Mouse (Mus musculus) midbrain, postnatal 0 days (tissue): ENCODE measurements at regions not wholly inside any gene's neighbourhood (a gene's known extent, or its start where the extent isn't known, plus 50 kb on each side); places are given as distances from the start of the nearest gene placed in this dataset.

ENCODE experiments used
- ATAC-seq: fragments of 200-750 bp; cut with Nextera tagmentation; 2 replicates; pipeline ENCODE4 v1.8.0; 2017; ENCODE audit warnings: moderate number of reproducible peaks, mild to moderate bottlenecking, moderate TSS enrichment, moderate library complexity; ENCODE audit not compliant: low FRiP score
- DNase-seq: peaks from one replicate; pipeline ENCODE4 v3.0.0-alpha.2; 2015; ENCODE audit warnings: low spot score
- H3K27ac ChIP-seq: fragments of 300-500 bp; sonication (generic); 2 replicates; pipeline ENCODE4 v1.5.1; 2014; ENCODE audit warnings: low read depth, mild to moderate bottlenecking, low read length, mixed read lengths
- H3K27me3 ChIP-seq: fragments of 300-500 bp; sonication (generic); 2 replicates; pipeline ENCODE4 v1.6.1; 2014; ENCODE audit warnings: low read length, control low read depth, mixed read lengths; ENCODE audit not compliant: insufficient read depth
- H3K36me3 ChIP-seq: fragments of 300-500 bp; sonication (generic); 2 replicates; pipeline ENCODE4 v1.6.1; 2014; ENCODE audit warnings: low read length, control low read depth, mixed read lengths; ENCODE audit not compliant: insufficient read depth
- H3K4me1 ChIP-seq: fragments of 300-500 bp; sonication (generic); 2 replicates; pipeline ENCODE4 v1.6.1; 2014; ENCODE audit warnings: mild to moderate bottlenecking, control low read depth, antibody characterized with exemption, low read length, mixed read lengths; ENCODE audit not compliant: insufficient read depth
- H3K4me2 ChIP-seq: fragments of 300-500 bp; sonication (generic); 2 replicates; pipeline ENCODE4 v1.6.1; 2014; ENCODE audit warnings: low read depth, mild to moderate bottlenecking, low read length, mixed read lengths; ENCODE audit not compliant: poor library complexity, severe bottlenecking
- H3K4me3 ChIP-seq: fragments of 300-500 bp; sonication (generic); 2 replicates; pipeline ENCODE4 v1.5.1; 2014; ENCODE audit warnings: low read depth, mild to moderate bottlenecking, low read length, moderate library complexity
- H3K9ac ChIP-seq: fragments of 300-500 bp; sonication (generic); replicated peaks from 2 replicates; pipeline ENCODE4 v1.6.1; 2014; ENCODE audit warnings: mild to moderate bottlenecking, low read length, moderate library complexity, mixed read lengths; ENCODE audit not compliant: poor library complexity, severe bottlenecking
- H3K9me3 ChIP-seq: fragments of 300-500 bp; sonication (generic); 2 replicates; pipeline ENCODE4 v1.6.1; 2016; ENCODE audit warnings: low read length, control low read depth
- CTCF ChIP-seq: IDR thresholded peaks from 2 replicates; pipeline ENCODE4 v1.5.1; 2016; ENCODE audit warnings: antibody characterized with exemption, mild to moderate bottlenecking
- WGBS: fragments of 180-500 bp; shearing (Covaris S2); extraction: QIAGEN DNeasy Blood & Tissue Kit; methylation state at CpG from one replicate; pipeline ENCODE4 v1.1.7; 2014; 5-methylcytosine and 5-hydroxymethylcytosine counted together

DNA sequence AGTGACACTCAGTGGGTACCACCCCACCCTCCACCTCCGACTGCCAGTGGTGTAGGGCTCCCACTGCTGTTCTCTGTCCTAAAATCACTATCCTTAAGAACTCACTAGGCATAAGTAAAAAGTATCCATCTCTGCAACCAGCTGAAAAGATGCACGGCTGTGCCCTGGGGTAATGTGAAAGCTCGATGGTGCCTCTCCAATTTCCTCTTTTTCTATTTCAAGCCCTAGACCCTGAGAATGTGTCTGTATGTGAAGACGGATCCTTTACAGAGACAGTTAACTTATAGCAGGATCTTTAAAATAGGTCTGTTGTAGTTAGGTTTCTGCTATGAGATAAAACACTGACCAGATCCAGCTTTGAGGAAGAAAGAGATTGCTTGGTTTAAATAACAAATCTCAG lies 149.1 kb upstream of the Thbs1 start:
- H3K36me3 ChIP-seq, result no peaks in the 10 kb centered on the region
- no peak overlapping the region for H3K27ac ChIP-seq
- H3K9ac ChIP-seq, result no peak overlapping the region
- H3K4me2 ChIP-seq, result no peak overlapping the region
- H3K9me3 ChIP-seq, result no peaks in the 10 kb centered on the region; the same call in 1 of the 2 replicates
- no peak overlapping the region for H3K4me3 ChIP-seq
- DNase-seq (no peak), ATAC-seq (no peak)
- no peaks in the 10 kb centered on the region for H3K4me1 ChIP-seq
- TF ChIP-seq CTCF, result no peak
- no peaks in the 10 kb centered on the region for H3K27me3 ChIP-seq
- 77% methylated on average over 4 of the region's 4 CpGs for WGBS

DNA sequence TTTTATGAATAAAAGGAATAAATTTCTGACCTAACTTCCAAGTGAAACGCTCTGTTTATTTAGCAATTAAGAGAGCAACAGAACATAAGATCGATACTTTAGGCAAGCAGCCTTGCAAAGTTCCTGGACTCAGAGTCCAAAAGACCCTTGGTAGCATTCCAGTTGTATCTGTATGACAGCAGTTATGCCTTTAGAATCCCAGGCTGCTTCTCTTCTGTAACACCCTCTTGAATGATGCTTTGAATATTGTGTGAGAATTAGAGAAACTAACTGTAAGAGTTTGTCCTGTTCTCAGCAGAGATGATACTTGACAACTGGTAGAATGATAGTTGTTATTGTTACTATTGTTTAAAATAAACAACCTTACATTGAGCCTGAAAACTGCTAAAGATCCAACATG lies 148.2 kb upstream of the Thbs1 start:
- 85% methylated on average over 2 of the region's 2 CpGs for WGBS
- TF ChIP-seq CTCF, result no peak

DNA sequence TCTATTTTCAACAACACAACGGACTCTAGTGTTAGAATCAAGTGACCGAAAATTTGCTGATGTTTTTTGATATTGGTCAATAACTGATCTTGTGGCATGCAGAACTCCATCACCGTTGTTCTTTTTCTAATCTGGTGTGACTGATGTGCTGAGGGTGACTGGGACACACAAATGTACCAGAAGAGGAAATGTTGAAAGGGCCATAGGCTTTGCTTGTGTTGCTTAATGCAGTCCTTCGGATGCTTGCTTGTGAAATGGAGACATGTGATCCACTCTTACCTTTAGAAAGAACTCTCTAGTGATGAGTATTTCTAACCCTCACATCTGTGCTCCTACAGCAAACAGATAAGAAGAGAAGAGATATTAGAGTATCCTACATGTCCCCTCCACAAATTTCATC lies 145.9 kb upstream of the Thbs1 start:
- whole genome bisulfite sequencing, result 96% methylated on average over 4 of the region's 4 CpGs
- H3K27me3 ChIP-seq, result no peaks in the 10 kb centered on the region
- no peak overlapping the region for H3K4me3 ChIP-seq
- H3K4me1 ChIP-seq, result no peaks in the 10 kb centered on the region
- no peaks in the 10 kb centered on the region for H3K36me3 ChIP-seq
- no peak overlapping the region for H3K27ac ChIP-seq
- H3K9ac ChIP-seq, result no peak overlapping the region
- DNase-seq (no peak), ATAC-seq (no peak)
- H3K9me3 ChIP-seq, result no peaks in the 10 kb centered on the region; the same call in 1 of the 2 replicates
- no peak for TF ChIP-seq CTCF
- no peak overlapping the region for H3K4me2 ChIP-seq

More for the DNA sequence above, 148.2 kb upstream of the Thbs1 start:
- no peaks in the 10 kb centered on the region; the same call in 1 of the 2 replicates for H3K9me3 ChIP-seq
- no peak for ATAC-seq
- no peak overlapping the region for H3K27ac ChIP-seq
- H3K9ac ChIP-seq, result no peak overlapping the region
- no peaks in the 10 kb centered on the region for H3K36me3 ChIP-seq
- H3K4me3 ChIP-seq, result no peak overlapping the region
- DNase-seq, result no peak
- no peaks in the 10 kb centered on the region for H3K27me3 ChIP-seq
- no peak overlapping the region for H3K4me2 ChIP-seq
- no peaks in the 10 kb centered on the region for H3K4me1 ChIP-seq

DNA sequence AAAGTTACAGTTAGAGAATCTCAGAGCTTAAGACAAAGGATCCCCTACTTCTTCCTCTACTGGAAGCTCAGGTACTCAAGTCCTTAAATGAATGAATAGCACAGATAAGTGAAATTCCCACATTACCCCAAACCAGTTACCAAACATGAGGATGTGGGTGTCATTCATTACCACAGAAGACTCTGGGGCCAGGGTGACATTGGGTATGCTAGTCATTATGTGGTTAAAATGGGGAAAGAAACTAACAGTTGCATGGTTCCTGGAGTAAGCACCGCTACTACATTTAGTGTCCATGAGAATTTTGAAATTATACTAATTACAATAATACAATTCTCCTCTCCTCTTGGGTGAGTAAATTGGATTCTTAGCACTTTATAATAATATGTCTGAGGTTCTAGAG lies 142.9 kb upstream of the Thbs1 start:
- H3K9ac ChIP-seq, result no peak overlapping the region
- H3K4me1 ChIP-seq, result no peaks in the 10 kb centered on the region
- no peak for TF ChIP-seq CTCF
- no peaks in the 10 kb centered on the region; the same call in 1 of the 2 replicates for H3K9me3 ChIP-seq
- no peaks in the 10 kb centered on the region for H3K36me3 ChIP-seq
- ATAC-seq, result no peak
- no peak overlapping the region for H3K4me2 ChIP-seq
- DNase-seq, result no peak
- no peak overlapping the region for H3K4me3 ChIP-seq
- H3K27me3 ChIP-seq, result no peaks in the 10 kb centered on the region
- no peak overlapping the region for H3K27ac ChIP-seq
- WGBS, result 92% methylated on average over 1 of the region's 1 CpGs

DNA sequence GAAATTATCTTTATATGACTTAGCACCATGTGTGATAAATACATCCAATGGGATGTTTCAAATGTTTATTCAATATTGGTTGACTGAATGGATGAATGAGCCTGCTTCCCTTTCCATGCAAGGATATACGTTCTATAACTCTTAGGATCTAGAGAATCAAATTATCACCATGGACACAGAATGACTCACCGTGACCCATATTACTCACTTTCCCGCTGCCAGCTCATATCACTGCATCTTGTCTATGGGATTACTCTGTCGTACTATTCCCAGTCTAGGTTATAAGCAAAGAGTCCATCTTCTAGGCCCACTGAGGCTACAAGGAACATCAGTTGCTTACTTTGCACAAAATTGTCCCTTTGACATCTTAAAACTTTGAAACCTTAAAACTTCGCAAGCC lies 141.0 kb upstream of the Thbs1 start:
- no peak overlapping the region for H3K4me3 ChIP-seq
- H3K9me3 ChIP-seq, result no peaks in the 10 kb centered on the region; the same call in 1 of the 2 replicates
- H3K27ac ChIP-seq, result no peak overlapping the region
- H3K36me3 ChIP-seq, result no peaks in the 10 kb centered on the region
- no peaks in the 10 kb centered on the region for H3K27me3 ChIP-seq
- H3K4me1 ChIP-seq, result no peaks in the 10 kb centered on the region
- no peak overlapping the region for H3K9ac ChIP-seq
- DNase-seq, result no peak
- 94% methylated on average over 5 of the region's 5 CpGs for WGBS
- TF ChIP-seq CTCF, result no peak
- no peak overlapping the region for H3K4me2 ChIP-seq
- no peak for ATAC-seq

DNA sequence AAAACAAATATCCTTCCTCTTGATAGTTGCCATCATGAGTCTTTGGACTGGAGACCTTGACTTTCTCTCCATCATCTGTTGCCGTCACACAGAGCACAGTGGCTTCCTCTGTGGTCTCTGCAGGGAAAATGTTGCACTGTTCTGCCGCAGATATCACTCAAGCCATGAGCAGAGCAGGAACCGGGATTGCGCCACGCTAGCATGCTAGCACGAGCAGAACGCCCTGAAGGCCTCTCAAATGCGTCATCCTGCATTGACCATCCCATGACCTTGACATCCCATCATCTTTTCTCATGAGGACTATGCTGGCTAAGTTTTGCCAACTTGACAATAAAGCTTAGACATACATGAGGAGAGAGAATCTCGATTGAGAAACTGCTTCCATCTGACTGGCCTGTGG lies 134.6 kb upstream of the Thbs1 start:
- TF ChIP-seq CTCF, result no peak
- ATAC-seq, result no peak
- WGBS, result 88% methylated on average over 9 of the region's 9 CpGs
- H3K27ac ChIP-seq, result no peak overlapping the region
- no peaks in the 10 kb centered on the region for H3K9me3 ChIP-seq
- DNase-seq, result no peak
- H3K36me3 ChIP-seq, result no peaks in the 10 kb centered on the region
- H3K4me1 ChIP-seq, result no peaks in the 10 kb centered on the region
- H3K4me3 ChIP-seq, result no peak overlapping the region
- no peaks in the 10 kb centered on the region for H3K27me3 ChIP-seq
- H3K4me2 ChIP-seq, result no peak overlapping the region
- no peak overlapping the region for H3K9ac ChIP-seq
